Mouse (Mus musculus): ENCODE measurements at regions not wholly inside any gene's neighbourhood (a gene's known extent, or its start where the extent isn't known, plus 50 kb on each side); places are given as distances from the start of the nearest gene placed in this dataset.

DNA sequence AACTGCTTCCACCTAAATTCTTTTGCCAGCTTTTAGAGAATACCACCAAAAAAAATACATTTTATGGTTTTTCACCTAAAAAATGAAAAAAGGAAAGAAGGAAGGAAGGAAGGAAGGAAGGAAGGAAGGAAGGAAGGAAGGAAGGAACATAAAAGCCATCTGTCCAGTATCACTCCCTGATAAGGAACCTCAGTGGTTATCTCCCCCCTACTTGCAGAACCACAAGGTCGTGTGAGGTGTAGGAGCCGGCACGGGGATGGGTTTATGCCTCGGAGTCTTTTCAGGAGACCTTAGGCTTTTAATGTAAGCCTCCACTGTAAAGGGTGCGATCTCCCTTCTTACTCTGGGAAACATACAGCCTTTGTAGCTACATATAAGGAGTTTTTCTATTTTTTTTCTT lies 180.8 kb upstream of the Kbtbd8 start:
- Histone ChIP-seq H3K27ac (ENCODE audit: control insufficient read depth, insufficient read depth, low read depth, low read length, poor library complexity) (no peak overlapping the region), H3K4me1 (ENCODE audit: control insufficient read depth, insufficient read depth, low read length) (no peaks in the 10 kb centered on the region), H3K4me3 (replicated peaks; ENCODE audit: control insufficient read depth, low read depth, low read length) (no peak overlapping the region)
- no peak for TF ChIP-seq CTCF (IDR thresholded peaks at IDR 0.05; ENCODE audit: control insufficient read depth, insufficient read depth, low read length)
- no peak for TF ChIP-seq POLR2A (IDR thresholded peaks at IDR 0.05; ENCODE audit: borderline replicate concordance, control insufficient read depth, low read depth, low read length)
- 30% methylated on average over 5 of the region's 5 CpGs for WGBS

DNA sequence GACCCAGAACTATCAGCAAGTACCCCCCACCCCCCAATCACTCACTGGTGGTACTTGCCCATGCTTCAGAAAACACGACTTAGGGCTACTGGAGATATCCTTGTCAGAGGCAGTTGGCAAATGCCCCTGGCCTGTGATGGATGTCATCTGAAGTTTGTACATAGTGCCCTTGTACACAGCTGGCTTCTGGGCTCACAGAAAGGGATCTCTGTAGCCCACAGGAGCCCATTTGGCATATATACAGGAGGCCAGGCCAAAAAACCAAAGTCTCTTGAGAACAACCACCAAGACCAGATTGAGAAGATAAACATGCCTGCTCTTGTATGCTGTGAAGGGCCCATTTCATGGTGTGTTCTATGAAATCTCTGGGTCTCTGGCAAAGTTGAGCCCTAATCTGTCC lies 181.3 kb upstream of the Kbtbd8 start:
- no peak for TF ChIP-seq POLR2A (IDR thresholded peaks at IDR 0.05; ENCODE audit: borderline replicate concordance, control insufficient read depth, low read depth, low read length)
- no peak for TF ChIP-seq CTCF (IDR thresholded peaks at IDR 0.05; ENCODE audit: control insufficient read depth, insufficient read depth, low read length)
- H3K4me1 ChIP-seq (ENCODE audit: control insufficient read depth, insufficient read depth, low read length) = no peaks in the 10 kb centered on the region
- no peak overlapping the region for H3K4me3 ChIP-seq (replicated peaks; ENCODE audit: control insufficient read depth, low read depth, low read length)
- WGBS = 71% methylated on average over 1 of the region's 1 CpGs
- H3K27ac ChIP-seq (ENCODE audit: control insufficient read depth, insufficient read depth, low read depth, low read length, poor library complexity) = no peak overlapping the region

DNA sequence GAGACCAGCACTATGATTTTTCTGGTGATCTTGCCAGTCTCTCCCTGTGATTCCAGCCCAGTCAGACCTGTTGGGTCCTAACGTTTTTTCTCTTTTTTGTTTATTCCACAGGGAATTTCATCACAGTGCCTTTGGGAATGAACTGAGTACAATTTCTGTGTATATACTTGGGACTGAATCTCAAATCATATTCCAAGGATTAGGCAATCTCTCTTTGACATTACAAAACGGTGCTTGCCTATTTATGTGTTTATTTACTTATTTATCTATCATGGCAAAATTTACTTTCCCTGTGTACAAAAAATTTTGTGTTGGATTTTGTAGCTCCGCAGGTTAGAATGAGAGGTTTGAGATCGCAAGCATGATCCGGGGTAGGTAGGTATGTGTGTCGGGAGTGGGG lies 189.2 kb upstream of the Kbtbd8 start:
- 85% methylated on average over 6 of the region's 6 CpGs for WGBS
- H3K4me3 ChIP-seq (replicated peaks; ENCODE audit: control insufficient read depth, low read depth, low read length) = no peak overlapping the region
- no peaks in the 10 kb centered on the region for H3K4me1 ChIP-seq (ENCODE audit: control insufficient read depth, insufficient read depth, low read length)
- no peak overlapping the region for H3K27ac ChIP-seq (ENCODE audit: control insufficient read depth, insufficient read depth, low read depth, low read length, poor library complexity)
- TF ChIP-seq POLR2A (IDR thresholded peaks at IDR 0.05; ENCODE audit: borderline replicate concordance, control insufficient read depth, low read depth, low read length) = no peak
- TF ChIP-seq CTCF (IDR thresholded peaks at IDR 0.05; ENCODE audit: control insufficient read depth, insufficient read depth, low read length) = no peak

DNA sequence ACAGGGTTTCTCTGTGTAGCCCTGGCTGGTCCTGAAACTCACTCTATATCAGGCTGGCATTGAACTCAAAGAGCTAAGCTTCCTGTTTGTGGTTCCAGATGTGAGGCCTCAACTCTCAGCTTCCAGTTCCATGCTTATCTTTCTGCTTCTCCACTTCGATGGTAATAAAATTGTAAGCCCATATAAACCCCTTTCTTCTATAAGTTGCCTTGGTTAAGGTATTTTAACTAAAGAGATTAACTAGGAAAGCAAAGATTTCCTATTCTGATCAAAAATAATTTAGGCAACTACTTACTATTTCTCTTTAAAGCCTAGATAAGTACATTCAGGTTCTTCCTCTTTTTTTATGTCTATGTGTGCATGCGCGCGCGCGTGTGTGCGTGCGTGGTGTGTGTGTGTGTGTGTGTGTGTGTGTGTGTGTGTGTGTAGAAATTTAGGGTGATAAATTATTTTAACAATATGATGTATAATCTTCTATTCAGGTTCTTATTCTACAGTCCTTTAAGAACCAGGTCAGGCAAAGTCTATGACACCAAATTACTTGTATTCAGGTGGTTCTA lies 190.3 kb upstream of the Kbtbd8 start:
- 47% methylated on average over 8 of the region's 8 CpGs for WGBS
- no peak for TF ChIP-seq POLR2A (IDR thresholded peaks at IDR 0.05; ENCODE audit: borderline replicate concordance, control insufficient read depth, low read depth, low read length)
- TF ChIP-seq CTCF (IDR thresholded peaks at IDR 0.05; ENCODE audit: control insufficient read depth, insufficient read depth, low read length) = no peak
- Histone ChIP-seq H3K4me1 (ENCODE audit: control insufficient read depth, insufficient read depth, low read length) (no peaks in the 10 kb centered on the region), H3K27ac (ENCODE audit: control insufficient read depth, insufficient read depth, low read depth, low read length, poor library complexity) (no peak overlapping the region), H3K4me3 (replicated peaks; ENCODE audit: control insufficient read depth, low read depth, low read length) (no peak overlapping the region)

DNA sequence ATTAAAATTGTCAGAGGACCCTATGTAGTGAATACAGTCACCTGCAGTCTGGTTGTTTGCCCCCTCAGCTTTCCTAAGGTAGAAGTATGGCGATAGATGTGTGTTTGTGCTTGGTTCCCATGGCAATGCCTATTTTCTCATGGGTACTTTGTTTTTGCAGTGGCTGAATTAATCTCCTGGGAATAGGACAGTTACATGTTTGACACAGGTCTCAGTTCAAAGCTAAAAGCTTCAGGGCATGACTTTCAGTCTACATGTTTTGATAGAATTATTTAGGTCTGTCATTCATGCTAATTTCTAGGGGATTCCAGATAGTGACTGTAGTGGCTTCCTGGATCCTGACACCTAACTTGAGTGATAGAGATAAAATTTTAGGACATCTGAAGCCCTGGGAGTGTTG lies 191.6 kb upstream of the Kbtbd8 start:
- Histone ChIP-seq H3K27ac (ENCODE audit: control insufficient read depth, insufficient read depth, low read depth, low read length, poor library complexity) (no peak overlapping the region), H3K4me3 (replicated peaks; ENCODE audit: control insufficient read depth, low read depth, low read length) (no peak overlapping the region), H3K4me1 (ENCODE audit: control insufficient read depth, insufficient read depth, low read length) (no peaks in the 10 kb centered on the region)
- 98% methylated on average over 1 of the region's 1 CpGs for WGBS
- TF ChIP-seq CTCF (IDR thresholded peaks at IDR 0.05; ENCODE audit: control insufficient read depth, insufficient read depth, low read length) (no peak), POLR2A (IDR thresholded peaks at IDR 0.05; ENCODE audit: borderline replicate concordance, control insufficient read depth, low read depth, low read length) (no peak)

DNA sequence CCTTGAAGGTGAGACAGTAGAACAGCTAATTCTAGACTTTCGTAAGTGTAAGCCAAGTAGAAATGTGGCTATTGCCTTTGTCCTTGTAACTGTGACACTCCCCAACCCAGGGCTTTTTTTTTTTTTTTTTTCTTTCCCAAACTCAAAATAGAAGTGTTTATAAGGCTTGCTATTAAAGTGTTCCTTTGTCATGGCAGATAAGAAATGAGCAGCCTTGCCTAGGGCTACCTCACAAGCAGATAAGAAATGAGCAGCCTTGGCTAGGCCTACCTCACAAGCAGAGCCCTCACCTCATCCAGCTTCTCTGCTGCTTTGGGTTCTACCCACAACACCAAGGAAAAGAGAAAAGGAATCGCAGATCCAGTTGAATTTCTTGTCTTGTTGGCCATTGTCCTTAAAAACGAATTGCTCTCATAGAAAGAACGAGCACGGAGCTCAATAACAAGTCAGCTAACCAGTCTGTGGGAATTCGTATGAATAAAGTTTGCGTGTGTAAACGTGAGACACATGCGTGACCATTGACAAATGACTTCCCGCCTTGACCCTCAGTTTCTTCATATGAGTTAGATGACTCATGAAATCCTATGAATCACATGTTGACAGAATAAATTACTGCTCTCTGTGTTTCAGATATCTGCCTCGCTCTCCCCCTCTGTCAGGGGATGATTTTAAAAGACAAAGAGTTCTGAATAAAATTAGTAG lies 192.6 kb upstream of the Kbtbd8 start:
- WGBS = 85% methylated on average over 11 of the region's 11 CpGs
- H3K27ac ChIP-seq (ENCODE audit: control insufficient read depth, insufficient read depth, low read depth, low read length, poor library complexity) = no peak overlapping the region
- TF ChIP-seq CTCF (IDR thresholded peaks at IDR 0.05; ENCODE audit: control insufficient read depth, insufficient read depth, low read length) = no peak
- no peak for TF ChIP-seq POLR2A (IDR thresholded peaks at IDR 0.05; ENCODE audit: borderline replicate concordance, control insufficient read depth, low read depth, low read length)
- H3K4me3 ChIP-seq (replicated peaks; ENCODE audit: control insufficient read depth, low read depth, low read length) = no peak overlapping the region
- H3K4me1 ChIP-seq (ENCODE audit: control insufficient read depth, insufficient read depth, low read length) = no peaks in the 10 kb centered on the region

DNA sequence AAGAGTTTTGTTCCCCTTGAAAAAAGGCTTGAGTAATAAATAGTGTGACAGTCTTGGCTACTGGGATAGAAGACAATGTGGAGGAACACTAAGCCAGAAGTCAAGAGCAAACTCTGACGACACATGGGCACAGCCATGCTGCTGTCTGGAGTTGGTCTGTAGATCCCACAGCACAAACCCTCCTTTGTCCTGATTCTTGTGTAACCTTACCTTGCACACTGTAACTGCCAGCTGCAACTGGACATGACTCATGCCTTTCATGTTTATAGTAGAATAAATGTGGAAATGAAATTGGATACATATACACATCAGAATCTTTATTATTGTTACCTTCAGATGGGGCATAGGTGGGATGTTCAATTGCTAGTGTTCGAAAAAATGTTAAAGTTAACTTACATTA lies 195.3 kb upstream of the Kbtbd8 start:
- Histone ChIP-seq H3K27ac (ENCODE audit: control insufficient read depth, insufficient read depth, low read depth, low read length, poor library complexity) (no peak overlapping the region), H3K4me1 (ENCODE audit: control insufficient read depth, insufficient read depth, low read length) (no peaks in the 10 kb centered on the region), H3K4me3 (replicated peaks; ENCODE audit: control insufficient read depth, low read depth, low read length) (no peak overlapping the region)
- 65% methylated on average over 2 of the region's 2 CpGs for WGBS
- no peak for TF ChIP-seq POLR2A (IDR thresholded peaks at IDR 0.05; ENCODE audit: borderline replicate concordance, control insufficient read depth, low read depth, low read length)
- no peak for TF ChIP-seq CTCF (IDR thresholded peaks at IDR 0.05; ENCODE audit: control insufficient read depth, insufficient read depth, low read length)

DNA sequence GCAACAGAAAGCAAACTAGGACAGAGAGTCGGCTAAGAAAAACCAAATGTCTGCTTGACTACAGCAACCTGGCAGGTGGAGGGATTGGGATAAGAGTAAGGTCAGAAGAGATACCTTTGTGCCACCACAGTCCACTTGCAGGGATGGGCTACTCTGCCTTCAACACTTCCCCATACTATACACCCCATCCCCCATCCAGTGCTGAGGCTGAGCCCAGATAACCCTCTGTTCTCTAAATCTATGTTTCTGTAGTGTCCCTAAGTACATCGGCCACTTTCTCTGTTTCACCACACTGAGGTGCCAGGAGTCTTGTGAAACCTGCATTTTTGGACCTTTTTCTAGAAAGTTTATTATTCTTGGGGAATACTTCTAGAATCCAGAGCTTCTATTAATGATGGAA lies 196.3 kb upstream of the Kbtbd8 start:
- Histone ChIP-seq H3K4me1 (ENCODE audit: control insufficient read depth, insufficient read depth, low read length) (no peaks in the 10 kb centered on the region), H3K4me3 (replicated peaks; ENCODE audit: control insufficient read depth, low read depth, low read length) (no peak overlapping the region), H3K27ac (ENCODE audit: control insufficient read depth, insufficient read depth, low read depth, low read length, poor library complexity) (no peak overlapping the region)
- TF ChIP-seq CTCF (IDR thresholded peaks at IDR 0.05; ENCODE audit: control insufficient read depth, insufficient read depth, low read length) (no peak), POLR2A (IDR thresholded peaks at IDR 0.05; ENCODE audit: borderline replicate concordance, control insufficient read depth, low read depth, low read length) (no peak)
- 77% methylated on average over 2 of the region's 2 CpGs for WGBS

Data from bone marrow, adult 2 months (tissue).